ENCODE assay signal across 21 mouse cellular contexts in genomic region chr4:69197577-69197976, GRCm38 (mm10).
DNase-seq lines count a peak whose midpoint lies in the region; ATAC-seq and TF ChIP-seq lines count a peak whose summit lies in the region.
"Had no signal": no experiment of that assay in that cellular context is flagged by ENCODE, and none has a peak within 500 bp of the region (broad histone marks: within the 10 kb centered on the region; RNA-seq: fewer than 3 reads in every experiment).

No protein-coding gene starts in this region.

- no peak overlapping the region for H3K4me3 ChIP-seq in left cerebral cortex, adult 2 months
- H3K4me3 ChIP-seq: embryonic facial prominence, embryonic 10.5 days; embryonic facial prominence, embryonic 12.5 days; forebrain, embryonic 13.5 days; forebrain, embryonic 15.5 days had no signal

- intact Hi-C loops in left cerebral cortex, adult 2 months (cut with DNase I), result loop anchor here (5.0 to 10.0 kb wide), 5 partner anchors 185 to 1160 kb away; no protein-coding TSS in a partner anchor

- no peak for TF ChIP-seq CTCF in left cerebral cortex, adult 2 months (IDR thresholded peaks at IDR 0.05)

- H3K27ac ChIP-seq in left cerebral cortex, adult 2 months, result peak overlapping the region; percentile 61
- H3K27ac ChIP-seq: embryonic facial prominence, embryonic 10.5 days; embryonic facial prominence, embryonic 12.5 days; forebrain, embryonic 13.5 days; forebrain, embryonic 15.5 days had no signal

- ATAC-seq in frontal cortex, adult (ENCODE audit: low TSS enrichment), result peak; percentile 77
- ATAC-seq: CD4-positive, CD25-positive, alpha-beta regulatory T cell, adult 4 months; forebrain, embryonic 13.5 days; forebrain, embryonic 15.5 days; forebrain, postnatal 0 days; Patski had no signal

- no peak for DNase-seq in frontal cortex, postnatal 25 days (ENCODE audit: low spot score in 2 of 2)
- no peak for DNase-seq in left cerebral cortex, adult 2 months (ENCODE audit: extremely low spot score in 1 of 2, low spot score in 2 of 2)
- no peak for DNase-seq in left cerebral cortex, adult 9 months (ENCODE audit: low spot score in 2 of 2)
- peak; percentile 21 for DNase-seq in brain, adult 2 months (ENCODE audit: low read depth, low spot score)
- DNase-seq: adrenal gland, adult 2 months; adrenal gland, postnatal 10 days; adrenal gland, postnatal 25 days; B cell, adult 2 months; cerebellum, adult 11-12 months; cerebellum, adult 2 months; cerebellum, adult 9-10 months; cerebellum, postnatal 10 days; cerebellum, postnatal 25 days; forebrain, postnatal 0 days had no signal
